Mouse (Mus musculus) spleen, adult 2 months (tissue): Measurements from ENCODE around the gene Elf5.

Experiments used
- CTCF ChIP-seq: fragments of 200-500 bp; IDR thresholded peaks from 2 replicates; pipeline ENCODE4 v1.5.1; 2011; ENCODE audit warnings: mild to moderate bottlenecking, inconsistent platforms; ENCODE audit not compliant: insufficient read depth, insufficient read length, insufficient replicate concordance; ENCODE audit errors: extremely low read depth
- POLR2A ChIP-seq: fragments of 200-500 bp; IDR thresholded peaks from 2 replicates; pipeline ENCODE4 v1.6.1; 2011; ENCODE audit warnings: low read depth, low read length, inconsistent platforms

DNA sequence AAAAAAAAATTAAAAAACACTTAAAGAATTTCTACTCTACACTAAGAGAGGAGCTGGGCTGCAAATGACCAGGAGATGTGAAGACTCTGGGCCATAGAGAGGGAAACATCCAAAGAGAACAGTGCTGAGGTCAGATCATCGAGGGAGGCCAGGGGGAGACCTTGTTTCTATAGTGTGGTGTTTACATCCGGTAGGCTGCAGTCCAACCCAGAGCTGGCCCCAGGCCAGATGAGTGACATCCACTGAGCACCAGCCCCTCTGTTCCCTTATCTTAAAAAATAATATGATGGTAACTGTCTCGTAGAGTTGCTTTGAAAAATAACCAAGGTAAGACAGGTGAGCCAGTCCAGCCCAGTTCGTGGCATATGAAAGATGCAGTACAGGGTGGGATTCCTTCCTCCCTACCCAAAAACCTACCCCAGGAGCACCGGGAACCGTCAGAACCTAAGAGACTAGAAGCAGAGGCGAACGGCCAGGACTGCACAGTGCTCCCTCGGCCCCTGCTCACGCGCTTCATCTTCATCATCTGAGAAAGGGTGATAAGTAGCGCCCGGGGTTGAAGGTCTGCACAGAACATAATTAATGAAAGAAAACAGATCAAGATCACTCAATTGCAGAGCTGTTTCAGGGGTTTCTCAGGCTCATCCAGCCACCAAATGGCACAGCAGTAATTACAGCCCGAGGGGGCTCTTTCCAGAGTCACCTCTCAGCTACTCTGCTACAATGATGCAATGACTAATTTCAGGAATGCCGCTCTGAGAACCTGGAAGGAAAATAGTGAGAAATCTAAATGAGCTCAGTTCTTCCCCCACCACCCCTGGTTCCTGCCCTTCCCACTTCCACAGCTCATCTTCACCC, 9.4 kb downstream of the Elf5 start:
- no peak for TF ChIP-seq CTCF
- no peak for TF ChIP-seq POLR2A
